Mouse (Mus musculus) heart, embryonic 15.5 days (tissue): ENCODE results near the gene Pmfbp1. TPM values are rescaled to one million over a fixed set of nuclear protein-coding genes. Genes with fewer than 3 reads are reported as not detected.

Source experiments
- polyA plus RNA-seq: library from polyadenylated mRNA; unstranded; fragments of >200 nt; fragmentation: Nextera tagmentation; extraction: Ambion mirVana; gene quantifications from 2 replicates; pipeline ENCODE4 v1.2.1, GENCODE M21; 2015

The Pmfbp1 gene
- polyA plus RNA-seq, 1 experiment from 2014 or later, result 0.10 TPM

Other genes with a start within 250 kb of the Pmfbp1 start
- 11.4 and 16.4 TPM in 2 replicates for gene Dhx38, start 71.8 kb downstream of the Pmfbp1 start, polyA plus RNA-seq
- gene Txnl4b, start 71.9 kb downstream of the Pmfbp1 start, polyA plus RNA-seq, result 16.8 and 17.9 TPM in 2 replicates
- gene Hp, start 85.1 kb downstream of the Pmfbp1 start, polyA plus RNA-seq, result 1.9 and 5.2 TPM in 2 replicates
- gene Dhodh, start 114.6 kb downstream of the Pmfbp1 start, polyA plus RNA-seq, result 33.7 and 39.7 TPM in 2 replicates
- gene Pkd1l3, start 120.5 kb downstream of the Pmfbp1 start, polyA plus RNA-seq, result 0.06 and 0.08 TPM in 2 replicates
- 82.0 and 90.7 TPM in 2 replicates for gene Ist1, start 199.2 kb downstream of the Pmfbp1 start, polyA plus RNA-seq
- gene Zfp821, start 211.5 kb downstream of the Pmfbp1 start, polyA plus RNA-seq, result 16.4 and 18.2 TPM in 2 replicates
- gene Atxn1l, start 243.7 kb downstream of the Pmfbp1 start, polyA plus RNA-seq, result 4.4 and 5.0 TPM in 2 replicates